Mouse (Mus musculus) C2C12 (cell line): ENCODE measurements around the gene Atp6v0e.

Source experiments
- CTCF ChIP-seq: IDR thresholded peaks from one replicate; pipeline ENCODE4 v1.5.1; 2011; ENCODE audit not compliant: control insufficient read depth, insufficient read depth, insufficient read length
- FOSL1 ChIP-seq: IDR thresholded peaks from one replicate; pipeline ENCODE4 v1.8.0; 2011; ENCODE audit warnings: mild to moderate bottlenecking, low read length; ENCODE audit not compliant: poor library complexity, insufficient read depth, severe bottlenecking
- MYOG ChIP-seq: IDR thresholded peaks from one replicate; pipeline ENCODE4 v1.6.1; 2011; ENCODE audit not compliant: control insufficient read depth, insufficient read length; ENCODE audit errors: extremely low read depth

GRCm38 (mm10) chr17:26686334-26687000 lies 23.4 kb downstream of the Atp6v0e start:
- no peak for TF ChIP-seq FOSL1
- no peak for TF ChIP-seq CTCF
- TF ChIP-seq MYOG, result no peak
